Mouse (Mus musculus): ENCODE results near the gene Add3.

The Add3 gene

GRCm38 (mm10) chr19:53264821-53265727, 124.8 kb downstream of the Add3 start:
- no peak for DNase-seq (ENCODE audit: low spot score in 2 of 2)

- DNase-seq (ENCODE audit: low spot score in 2 of 2), result no peak
These were observed 127.1 kb downstream of the Add3 start for GRCm38 (mm10) chr19:53267305-53267704.

GRCm38 (mm10) chr19:53273055-53273722, 132.9 kb downstream of the Add3 start:
- peak; percentile 24 to 43 for DNase-seq (ENCODE audit: low spot score in 2 of 2)

- DNase-seq (ENCODE audit: low spot score in 2 of 2), result no peak
These were observed 133.7 kb downstream of the Add3 start for GRCm38 (mm10) chr19:53273781-53274428.

- DNase-seq (ENCODE audit: low spot score in 2 of 2), result no peak
These were observed 135.0 kb downstream of the Add3 start for GRCm38 (mm10) chr19:53275204-53275603.

GRCm38 (mm10) chr19:53276902-53277707, 136.9 kb downstream of the Add3 start:
- no peak for DNase-seq (ENCODE audit: low spot score in 2 of 2)

GRCm38 (mm10) chr19:53278491-53279415, 138.5 kb downstream of the Add3 start:
- DNase-seq (ENCODE audit: low spot score in 2 of 2), result no peak

- no peak for DNase-seq (ENCODE audit: low spot score in 2 of 2)
These were observed 140.0 kb downstream of the Add3 start for GRCm38 (mm10) chr19:53280254-53280653.

- no peak for DNase-seq (ENCODE audit: low spot score in 2 of 2)
These were observed 142.3 kb downstream of the Add3 start for GRCm38 (mm10) chr19:53282571-53282970.

- no peak for DNase-seq (ENCODE audit: low spot score in 2 of 2)
These were observed 143.5 kb downstream of the Add3 start for GRCm38 (mm10) chr19:53283742-53284141.

GRCm38 (mm10) chr19:53284268-53285208, 144.3 kb downstream of the Add3 start:
- DNase-seq (ENCODE audit: low spot score in 2 of 2), result no peak

GRCm38 (mm10) chr19:53296331-53297254, 156.3 kb downstream of the Add3 start:
- no peak for DNase-seq (ENCODE audit: low spot score in 2 of 2)

Measured in natural killer cell, adult 2 months (primary cell).